Mouse (Mus musculus) sigmoid colon, adult 10 weeks (tissue): Measurements from ENCODE around the gene Flrt2. TPM values are rescaled to one million over a fixed set of nuclear protein-coding genes. Genes with fewer than 3 reads are reported as not detected.

Experiments
- polyA plus RNA-seq: library from polyadenylated mRNA; stranded (reverse); fragments of 350-450 nt; fragmentation: Illumina TruSeq; extraction: RNeasy Lipid Tissue Mini Kit (QIAGEN cat#74804); gene quantifications from one replicate; pipeline ENCODE4 v1.2.3, GENCODE M21; 2014; ENCODE audit warnings: low read depth, low replicate concordance

Flrt2 gene
- polyA plus RNA-seq: 6.9 TPM

DNA sequence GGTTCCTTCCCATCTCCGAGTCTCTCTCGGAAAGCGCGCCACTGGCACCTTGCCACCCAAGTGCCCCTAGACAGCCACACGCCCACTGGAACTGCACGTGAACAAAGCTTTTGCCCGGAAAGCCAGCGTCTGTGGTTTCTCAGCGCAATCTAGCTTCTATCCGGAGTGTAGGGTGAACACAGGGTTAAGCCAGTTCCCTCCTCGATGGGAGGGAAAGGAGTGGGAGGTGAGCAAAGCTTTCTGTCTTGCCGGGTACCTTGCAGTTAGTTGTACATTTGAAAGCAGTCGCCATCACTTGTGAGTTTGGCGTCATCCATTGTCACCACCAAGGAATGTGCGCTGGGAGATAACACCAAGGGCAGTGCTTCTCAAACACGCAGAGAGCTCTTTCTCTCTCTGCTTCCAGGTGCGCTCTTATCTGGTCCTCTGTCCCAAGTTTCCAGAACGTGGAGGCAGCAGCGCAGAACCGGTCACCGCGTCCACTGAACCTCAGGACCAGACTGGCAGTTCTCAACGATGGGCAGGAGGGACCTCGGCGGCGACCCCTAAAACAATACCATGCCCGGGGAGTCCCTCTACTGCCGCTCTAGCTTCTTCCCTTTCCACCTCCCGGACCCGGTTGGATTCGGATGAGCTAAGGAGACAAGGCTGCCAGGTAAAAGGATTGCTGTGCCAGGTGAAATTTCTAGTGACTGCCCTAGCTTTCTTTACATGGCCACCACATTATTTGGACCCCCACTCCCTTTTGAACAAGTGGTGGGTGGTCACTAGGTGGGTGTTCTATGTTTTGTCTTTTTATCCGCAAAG is at the start of gene Flrt2:
TSS of gene Flrt2 (plus strand) at position 266 of the 807 bp plus-strand sequence.

